Mouse (Mus musculus) thymus, adult 2 months (tissue): ENCODE results near the gene Apba2.

Experiments
- CTCF ChIP-seq: fragments of 200-500 bp; IDR thresholded peaks from 2 replicates; pipeline ENCODE4 v1.5.1; 2012; ENCODE audit warnings: mild to moderate bottlenecking, control low read depth, low read length, moderate library complexity, borderline replicate concordance; ENCODE audit not compliant: control insufficient read depth, poor library complexity, insufficient read depth; ENCODE audit errors: extremely low read depth
- POLR2A ChIP-seq: fragments of 200-500 bp; IDR thresholded peaks from 2 replicates; pipeline ENCODE4 v1.6.1; 2012; ENCODE audit warnings: mild to moderate bottlenecking, low read length, control low read depth, moderate library complexity; ENCODE audit not compliant: control insufficient read depth, poor library complexity, insufficient read depth; ENCODE audit errors: extremely low read depth

- TF ChIP-seq CTCF (no peak), POLR2A (no peak)
These were observed 268.3 kb downstream of the Apba2 start for GRCm38 (mm10) chr7:64769768-64770167.
